Mouse (Mus musculus): ENCODE data around the gene Intu. TPM values are rescaled to one million over a fixed set of nuclear protein-coding genes. Genes with fewer than 3 reads are reported as not detected.

Intu gene
- polyA plus RNA-seq, 1 experiment: 2.7 TPM

- Histone ChIP-seq H3K4me3 (peak overlapping the region; percentile 33), H3K79me2 (ENCODE audit: control insufficient read depth, insufficient read depth) (no peaks in the 10 kb centered on the region), H3K4me2 (ENCODE audit: low read depth) (peak overlapping the region; percentile 80), H3K36me3 (ENCODE audit: control insufficient read depth, insufficient read depth) (no peaks in the 10 kb centered on the region), H3K27me3 (ENCODE audit: control insufficient read depth, insufficient read depth, insufficient read length) (peaks cover 4% of the 10 kb centered on the region), H3ac (ENCODE audit: control insufficient read depth, insufficient read length) (no peak overlapping the region)
- TF ChIP-seq USF1 (IDR thresholded peaks at IDR 0.05; ENCODE audit: low read depth) (peak; percentile 97), POLR2A (IDR thresholded peaks at IDR 0.05; ENCODE audit: insufficient read length, low read depth) (peak; percentile 32), E2F4 (IDR thresholded peaks at IDR 0.05; ENCODE audit: insufficient read depth) (no peak)
These were observed 9.8 kb downstream of the Intu start for GRCm38 (mm10) chr3:40540567-40541554.

GRCm38 (mm10) chr3:40546621-40547020 lies 15.5 kb downstream of the Intu start:
- TF ChIP-seq TCF12 (IDR thresholded peaks at IDR 0.05; ENCODE audit: insufficient read depth, poor library complexity, severe bottlenecking) (no peak), TCF3 (IDR thresholded peaks at IDR 0.05; ENCODE audit: insufficient read length, low read depth) (no peak), E2F4 (IDR thresholded peaks at IDR 0.05; ENCODE audit: insufficient read depth) (no peak), POLR2A (IDR thresholded peaks at IDR 0.05; ENCODE audit: insufficient read length, low read depth) (no peak), MYOG (IDR thresholded peaks at IDR 0.05; ENCODE audit: control insufficient read depth in 1 of 3, insufficient read depth in 1 of 3, insufficient read length in 2 of 3, low read depth in 2 of 3) (no peak), POLR2AphosphoS2 (IDR thresholded peaks at IDR 0.05; ENCODE audit: insufficient read length, low read depth) (no peak), MYOD1 (IDR thresholded peaks at IDR 0.05; ENCODE audit: control insufficient read depth in 1 of 3, insufficient read length in 2 of 3, low read depth in 2 of 3) (no peak), MAX (IDR thresholded peaks at IDR 0.05; ENCODE audit: low read depth) (no peak), CEBPB (IDR thresholded peaks at IDR 0.05; ENCODE audit: insufficient read depth, poor library complexity, severe bottlenecking) (no peak), REST (IDR thresholded peaks at IDR 0.05; ENCODE audit: insufficient read depth, insufficient read length) (no peak), SRF (IDR thresholded peaks at IDR 0.05; ENCODE audit: control insufficient read depth, insufficient read length, low read depth) (no peak), USF1 (IDR thresholded peaks at IDR 0.05; ENCODE audit: low read depth) (no peak)
- H3K4me3 ChIP-seq: no peak overlapping the region
- no peaks in the 10 kb centered on the region for H3K79me2 ChIP-seq (ENCODE audit: control insufficient read depth, insufficient read depth)
- H3K27me3 ChIP-seq (ENCODE audit: control insufficient read depth, insufficient read depth, insufficient read length): no peaks in the 10 kb centered on the region
- no peaks in the 10 kb centered on the region for H3K36me3 ChIP-seq (ENCODE audit: control insufficient read depth, insufficient read depth)
- H3ac ChIP-seq (ENCODE audit: control insufficient read depth, insufficient read length): no peak overlapping the region
- no peak overlapping the region for H3K4me2 ChIP-seq (ENCODE audit: low read depth)

GRCm38 (mm10) chr3:40652941-40653352 lies 121.9 kb downstream of the Intu start:
- H3K27me3 ChIP-seq (ENCODE audit: control insufficient read depth, insufficient read depth, insufficient read length): no peaks in the 10 kb centered on the region
- TF ChIP-seq TCF12 (IDR thresholded peaks at IDR 0.05; ENCODE audit: insufficient read depth, poor library complexity, severe bottlenecking): no peak
- TF ChIP-seq SRF (IDR thresholded peaks at IDR 0.05; ENCODE audit: control insufficient read depth, insufficient read length, low read depth): no peak
- no peak for TF ChIP-seq TCF3 (IDR thresholded peaks at IDR 0.05; ENCODE audit: insufficient read length, low read depth)
- no peak for TF ChIP-seq E2F4 (IDR thresholded peaks at IDR 0.05; ENCODE audit: insufficient read depth)
- TF ChIP-seq MYOD1 (IDR thresholded peaks at IDR 0.05; ENCODE audit: control insufficient read depth in 1 of 3, insufficient read length in 2 of 3, low read depth in 2 of 3): no peak
- TF ChIP-seq MAX (IDR thresholded peaks at IDR 0.05; ENCODE audit: low read depth): no peak
- no peak overlapping the region for H3K4me3 ChIP-seq
- H3K79me2 ChIP-seq (ENCODE audit: control insufficient read depth, insufficient read depth): no peaks in the 10 kb centered on the region
- H3K36me3 ChIP-seq (ENCODE audit: control insufficient read depth, insufficient read depth): no peaks in the 10 kb centered on the region
- no peak overlapping the region for H3K4me2 ChIP-seq (ENCODE audit: low read depth)
- H3ac ChIP-seq (ENCODE audit: control insufficient read depth, insufficient read length): no peak overlapping the region

GRCm38 (mm10) chr3:40653582-40653981 lies 122.5 kb downstream of the Intu start:
- H3K79me2 ChIP-seq (ENCODE audit: control insufficient read depth, insufficient read depth): no peaks in the 10 kb centered on the region
- no peaks in the 10 kb centered on the region for H3K36me3 ChIP-seq (ENCODE audit: control insufficient read depth, insufficient read depth)
- no peak overlapping the region for H3K4me3 ChIP-seq
- TF ChIP-seq SRF (IDR thresholded peaks at IDR 0.05; ENCODE audit: control insufficient read depth, insufficient read length, low read depth): no peak
- no peak for TF ChIP-seq E2F4 (IDR thresholded peaks at IDR 0.05; ENCODE audit: insufficient read depth)
- no peak for TF ChIP-seq TCF3 (IDR thresholded peaks at IDR 0.05; ENCODE audit: insufficient read length, low read depth)
- TF ChIP-seq MAX (IDR thresholded peaks at IDR 0.05; ENCODE audit: low read depth): no peak
- TF ChIP-seq CEBPB (IDR thresholded peaks at IDR 0.05; ENCODE audit: insufficient read depth, poor library complexity, severe bottlenecking): no peak
- no peak for TF ChIP-seq POLR2A (IDR thresholded peaks at IDR 0.05; ENCODE audit: insufficient read length, low read depth)
- TF ChIP-seq POLR2AphosphoS2 (IDR thresholded peaks at IDR 0.05; ENCODE audit: insufficient read length, low read depth): no peak
- H3K4me2 ChIP-seq (ENCODE audit: low read depth): no peak overlapping the region
- H3K27me3 ChIP-seq (ENCODE audit: control insufficient read depth, insufficient read depth, insufficient read length): no peaks in the 10 kb centered on the region
- H3ac ChIP-seq (ENCODE audit: control insufficient read depth, insufficient read length): no peak overlapping the region

- no peak for TF ChIP-seq MAX (IDR thresholded peaks at IDR 0.05; ENCODE audit: low read depth)
- no peak for TF ChIP-seq MYOD1 (IDR thresholded peaks at IDR 0.05; ENCODE audit: control insufficient read depth in 1 of 3, insufficient read length in 2 of 3, low read depth in 2 of 3)
- no peak for TF ChIP-seq POLR2A (IDR thresholded peaks at IDR 0.05; ENCODE audit: insufficient read length, low read depth)
- TF ChIP-seq USF1 (IDR thresholded peaks at IDR 0.05; ENCODE audit: low read depth): no peak
- TF ChIP-seq E2F4 (IDR thresholded peaks at IDR 0.05; ENCODE audit: insufficient read depth): no peak
- TF ChIP-seq CEBPB (IDR thresholded peaks at IDR 0.05; ENCODE audit: insufficient read depth, poor library complexity, severe bottlenecking): no peak
- no peak for TF ChIP-seq REST (IDR thresholded peaks at IDR 0.05; ENCODE audit: insufficient read depth, insufficient read length)
- no peak for TF ChIP-seq POLR2AphosphoS2 (IDR thresholded peaks at IDR 0.05; ENCODE audit: insufficient read length, low read depth)
- no peak for TF ChIP-seq TCF12 (IDR thresholded peaks at IDR 0.05; ENCODE audit: insufficient read depth, poor library complexity, severe bottlenecking)
- TF ChIP-seq TCF3 (IDR thresholded peaks at IDR 0.05; ENCODE audit: insufficient read length, low read depth): no peak
- no peak for TF ChIP-seq SRF (IDR thresholded peaks at IDR 0.05; ENCODE audit: control insufficient read depth, insufficient read length, low read depth)
- no peak for TF ChIP-seq MYOG (IDR thresholded peaks at IDR 0.05; ENCODE audit: control insufficient read depth in 1 of 3, insufficient read depth in 1 of 3, insufficient read length in 2 of 3, low read depth in 2 of 3)
- Histone ChIP-seq H3K4me3 (no peak overlapping the region), H3ac (ENCODE audit: control insufficient read depth, insufficient read length) (no peak overlapping the region), H3K27me3 (ENCODE audit: control insufficient read depth, insufficient read depth, insufficient read length) (no peaks in the 10 kb centered on the region), H3K79me2 (ENCODE audit: control insufficient read depth, insufficient read depth) (no peaks in the 10 kb centered on the region), H3K36me3 (ENCODE audit: control insufficient read depth, insufficient read depth) (no peaks in the 10 kb centered on the region), H3K4me2 (ENCODE audit: low read depth) (no peak overlapping the region)
These were observed 122.9 kb downstream of the Intu start for GRCm38 (mm10) chr3:40654028-40654427.

Data from myocyte (in vitro differentiated cells).